Mouse (Mus musculus) forebrain, embryonic 10.5 days (tissue): Measurements from ENCODE around the gene Rnf157. TPM values are rescaled to one million over a fixed set of nuclear protein-coding genes. Genes with fewer than 3 reads are reported as not detected.

Experiments used
- DNase-seq: peaks from one replicate; pipeline ENCODE4 v3.0.0-alpha.2; 2017; ENCODE audit warnings: low spot score; ENCODE audit errors: extremely low spot score
- H3K27ac ChIP-seq: fragments of 300-500 bp; sonication (generic); 2 replicates; pipeline ENCODE4 v1.5.1; 2016; ENCODE audit warnings: mild to moderate bottlenecking
- H3K27me3 ChIP-seq: fragments of 300-500 bp; sonication (generic); 2 replicates; pipeline ENCODE4 v1.6.1; 2016; ENCODE audit warnings: mild to moderate bottlenecking; ENCODE audit not compliant: poor library complexity, severe bottlenecking
- H3K36me3 ChIP-seq: fragments of 300-500 bp; sonication (generic); replicated peaks from 2 replicates; pipeline ENCODE4 v1.6.1; 2016; ENCODE audit warnings: mild to moderate bottlenecking, moderate library complexity
- H3K4me1 ChIP-seq: fragments of 300-500 bp; sonication (generic); 2 replicates; pipeline ENCODE4 v1.6.1; 2016
- H3K4me3 ChIP-seq: fragments of 300-500 bp; sonication (generic); 2 replicates; pipeline ENCODE4 v1.5.1; 2016; ENCODE audit warnings: mild to moderate bottlenecking, moderate library complexity
- H3K9me3 ChIP-seq: fragments of 300-500 bp; sonication (generic); 2 replicates; pipeline ENCODE4 v1.6.1; 2016; ENCODE audit warnings: mild to moderate bottlenecking, moderate library complexity
- WGBS: fragments of 180-500 bp; shearing (Covaris S2); methylation state at CpG from one replicate; pipeline ENCODE4 v1.1.7; 2016; 5-methylcytosine and 5-hydroxymethylcytosine counted together
- polyA plus RNA-seq: library from polyadenylated mRNA; unstranded; fragments of >200 nt; fragmentation: Nextera tagmentation; extraction: Ambion mirVana; gene quantifications from 2 replicates; pipeline ENCODE4 v1.2.1, GENCODE M21; 2016

The Rnf157 gene
- polyA plus RNA-seq, 1 experiment from 2014 or later = 5.7 TPM

DNA sequence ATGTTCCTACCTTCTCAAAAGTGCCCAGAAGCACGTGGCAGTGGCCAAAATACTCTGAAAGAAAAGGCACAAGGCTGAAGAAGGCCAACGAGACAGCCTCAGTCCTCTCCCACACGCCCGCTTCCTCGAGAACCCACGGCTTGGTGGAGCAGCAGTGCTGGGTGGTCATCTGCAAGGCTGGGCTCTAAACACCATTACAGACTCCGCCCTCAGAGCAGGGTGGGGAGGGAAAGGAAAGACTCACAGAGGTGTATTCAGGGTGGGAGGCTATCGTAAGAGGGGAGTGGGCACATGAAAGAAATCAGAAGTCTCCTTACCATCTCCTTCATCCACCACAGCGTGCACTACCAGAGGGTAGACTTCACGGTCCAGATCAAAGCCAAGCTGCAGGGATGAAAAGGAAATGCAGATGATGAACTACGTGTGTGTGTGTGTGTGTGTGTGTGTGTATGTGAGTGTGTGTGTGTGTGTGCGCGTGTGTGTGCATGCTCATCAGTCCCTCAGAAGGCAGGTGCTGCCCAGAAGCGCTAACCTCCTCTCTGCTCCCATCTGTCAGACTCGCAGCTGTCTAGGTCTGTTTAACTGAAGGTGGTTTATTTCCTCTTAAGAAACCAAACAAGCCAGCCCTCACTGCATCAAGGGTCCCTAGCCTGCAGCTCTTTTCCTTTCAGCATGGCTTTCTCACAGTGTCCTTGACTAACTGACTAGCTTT is 53.8 kb downstream of the Rnf157 start:
- 83% methylated on average over 15 of the region's 15 CpGs for WGBS
- no peaks in the 10 kb centered on the region; the same call in 1 of the 2 replicates for H3K9me3 ChIP-seq
- peaks cover 8% of the 10 kb centered on the region; the same call in 1 of the 2 replicates for H3K27me3 ChIP-seq
- H3K4me3 ChIP-seq = no peak overlapping the region
- DNase-seq = no peak
- peaks cover 17% of the 10 kb centered on the region for H3K4me1 ChIP-seq
- no peak overlapping the region for H3K27ac ChIP-seq
- H3K36me3 ChIP-seq = peaks cover 39% of the 10 kb centered on the region

DNA sequence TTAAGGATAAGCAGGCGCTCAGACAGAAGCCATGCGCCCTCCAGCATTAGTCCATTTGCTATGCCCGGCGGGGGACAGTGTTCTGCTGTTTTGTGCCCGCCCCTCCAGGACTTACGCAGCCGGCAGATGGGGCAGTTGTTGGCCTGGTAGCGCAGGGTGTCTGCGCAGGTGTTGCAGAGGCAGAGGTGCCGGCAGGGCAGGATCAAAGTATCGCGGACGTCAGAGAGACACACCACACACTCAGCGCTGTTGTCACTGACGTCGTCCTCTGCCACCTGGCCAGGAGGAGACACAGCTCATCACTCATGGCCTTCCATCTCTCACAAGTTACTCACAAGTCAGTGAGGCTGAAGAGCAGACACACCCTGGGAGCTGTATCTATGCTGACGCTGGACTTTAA is 58.3 kb downstream of the Rnf157 start:
- Histone ChIP-seq H3K27me3 (peaks cover 8% of the 10 kb centered on the region; the same call in 1 of the 2 replicates), H3K36me3 (peaks cover 36% of the 10 kb centered on the region), H3K9me3 (no peaks in the 10 kb centered on the region; the same call in 1 of the 2 replicates), H3K27ac (no peak overlapping the region), H3K4me1 (peaks cover 14% of the 10 kb centered on the region), H3K4me3 (no peak overlapping the region)
- 32% methylated on average over 17 of the region's 17 CpGs for WGBS
- DNase-seq = no peak

DNA sequence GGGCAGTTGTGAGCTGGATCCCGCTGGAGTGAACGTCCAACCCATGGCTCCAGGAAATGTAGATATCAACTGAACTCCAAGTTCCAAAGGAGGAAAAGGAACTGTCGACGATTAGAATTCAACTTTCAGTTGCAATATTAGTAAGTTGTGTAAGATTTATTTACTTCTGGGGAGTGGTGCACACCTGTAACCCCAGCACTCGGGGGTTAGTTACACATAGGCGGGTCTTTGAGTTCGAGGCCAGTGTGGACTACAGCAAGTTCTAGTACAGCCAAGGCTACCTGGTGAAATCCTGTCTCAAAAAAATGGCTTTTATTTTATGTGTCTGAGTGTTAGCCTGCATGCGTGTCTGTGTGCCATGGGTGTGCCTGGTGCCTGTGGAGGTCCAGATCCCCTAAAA is 59.3 kb downstream of the Rnf157 start:
- Histone ChIP-seq H3K27ac (no peak overlapping the region), H3K4me1 (peaks cover 9% of the 10 kb centered on the region), H3K36me3 (peaks cover 28% of the 10 kb centered on the region), H3K9me3 (no peaks in the 10 kb centered on the region; the same call in 1 of the 2 replicates), H3K27me3 (peaks cover 8% of the 10 kb centered on the region; the same call in 1 of the 2 replicates), H3K4me3 (no peak overlapping the region)
- WGBS = 95% methylated on average over 8 of the region's 8 CpGs
- DNase-seq = no peak

DNA sequence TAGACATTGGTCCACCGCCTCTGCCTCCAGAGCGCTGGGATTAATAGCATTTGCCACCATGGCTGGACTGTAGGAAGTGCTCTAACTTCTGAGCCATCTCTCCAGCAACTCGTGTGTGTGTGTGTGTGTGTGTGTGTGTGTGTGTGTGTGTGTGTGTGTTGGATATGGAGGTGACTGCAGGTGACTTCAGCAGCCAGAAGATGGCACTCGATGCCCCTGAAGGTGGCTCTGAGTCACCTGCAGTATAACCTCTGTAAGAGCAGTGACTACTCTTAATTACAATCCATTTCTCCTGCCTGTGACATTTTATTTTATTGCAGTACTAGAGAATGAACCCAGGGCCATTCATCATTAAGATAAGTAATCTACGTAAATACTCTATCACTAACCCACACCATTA is 61.5 kb downstream of the Rnf157 start:
- Histone ChIP-seq H3K4me3 (no peak overlapping the region), H3K27me3 (peaks cover 8% of the 10 kb centered on the region; the same call in 1 of the 2 replicates), H3K4me1 (peaks cover 11% of the 10 kb centered on the region; the same call in 1 of the 2 replicates), H3K36me3 (peaks cover 38% of the 10 kb centered on the region), H3K27ac (no peak overlapping the region), H3K9me3 (no peaks in the 10 kb centered on the region; the same call in 1 of the 2 replicates)
- DNase-seq = no peak
- 90% methylated on average over 5 of the region's 5 CpGs for WGBS

DNA sequence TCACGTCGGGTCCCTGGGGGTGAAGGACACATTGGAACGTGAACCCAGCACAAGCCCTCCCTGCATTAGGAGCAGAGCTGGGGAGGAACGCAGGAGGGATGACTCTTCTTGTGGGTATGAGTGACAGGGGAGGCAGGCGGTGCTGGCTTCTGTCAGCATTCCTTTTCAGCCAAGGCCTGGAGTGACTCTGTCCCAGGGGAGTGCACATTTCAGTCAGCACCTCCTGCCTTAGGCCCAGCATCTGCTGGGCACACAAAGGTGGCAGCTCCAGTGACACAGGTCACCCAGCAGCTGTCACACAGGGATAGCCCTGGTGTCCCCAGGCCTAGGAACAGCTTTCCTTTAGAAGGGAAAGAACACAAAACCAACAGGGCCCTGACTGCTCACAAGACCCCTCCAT is 64.9 kb downstream of the Rnf157 start:
- WGBS = 79% methylated on average over 5 of the region's 5 CpGs
- 0 out of 2 replicates have a peak, but pooled peaks cover 4% of the 10 kb centered on the region for H3K4me1 ChIP-seq
- no peaks in the 10 kb centered on the region for H3K27me3 ChIP-seq
- H3K9me3 ChIP-seq = no peaks in the 10 kb centered on the region
- no peak overlapping the region for H3K27ac ChIP-seq
- H3K4me3 ChIP-seq = no peak overlapping the region
- peaks cover 34% of the 10 kb centered on the region for H3K36me3 ChIP-seq
- DNase-seq = no peak

DNA sequence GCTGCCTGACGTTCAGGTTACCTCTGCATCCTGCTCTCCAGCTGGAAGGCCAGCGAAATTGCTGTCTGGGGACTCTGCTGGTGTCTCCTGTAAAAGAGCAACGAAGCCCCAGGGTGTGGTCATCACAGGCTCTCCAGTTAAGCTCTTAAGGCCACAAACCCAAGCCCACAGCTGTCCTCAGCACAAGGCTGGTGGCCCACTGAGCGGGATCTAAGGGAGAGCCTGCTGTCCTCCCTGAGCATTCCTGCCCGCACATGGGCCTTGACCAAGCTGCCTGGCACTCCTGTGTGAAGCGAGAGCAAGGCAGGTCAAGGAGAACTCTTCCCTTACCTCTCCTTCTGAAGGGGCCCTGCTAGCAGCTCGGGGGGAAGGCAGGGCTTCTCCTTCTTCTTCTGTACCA is 65.8 kb downstream of the Rnf157 start:
- Histone ChIP-seq H3K27ac (0 out of 2 replicates have a peak overlapping the region, but pooled peaks have one; percentile 2), H3K36me3 (peaks cover 35% of the 10 kb centered on the region), H3K9me3 (no peaks in the 10 kb centered on the region), H3K4me3 (no peak overlapping the region), H3K4me1 (0 out of 2 replicates have a peak, but pooled peaks cover 4% of the 10 kb centered on the region), H3K27me3 (no peaks in the 10 kb centered on the region)
- 79% methylated on average over 7 of the region's 7 CpGs for WGBS
- no peak for DNase-seq

DNA sequence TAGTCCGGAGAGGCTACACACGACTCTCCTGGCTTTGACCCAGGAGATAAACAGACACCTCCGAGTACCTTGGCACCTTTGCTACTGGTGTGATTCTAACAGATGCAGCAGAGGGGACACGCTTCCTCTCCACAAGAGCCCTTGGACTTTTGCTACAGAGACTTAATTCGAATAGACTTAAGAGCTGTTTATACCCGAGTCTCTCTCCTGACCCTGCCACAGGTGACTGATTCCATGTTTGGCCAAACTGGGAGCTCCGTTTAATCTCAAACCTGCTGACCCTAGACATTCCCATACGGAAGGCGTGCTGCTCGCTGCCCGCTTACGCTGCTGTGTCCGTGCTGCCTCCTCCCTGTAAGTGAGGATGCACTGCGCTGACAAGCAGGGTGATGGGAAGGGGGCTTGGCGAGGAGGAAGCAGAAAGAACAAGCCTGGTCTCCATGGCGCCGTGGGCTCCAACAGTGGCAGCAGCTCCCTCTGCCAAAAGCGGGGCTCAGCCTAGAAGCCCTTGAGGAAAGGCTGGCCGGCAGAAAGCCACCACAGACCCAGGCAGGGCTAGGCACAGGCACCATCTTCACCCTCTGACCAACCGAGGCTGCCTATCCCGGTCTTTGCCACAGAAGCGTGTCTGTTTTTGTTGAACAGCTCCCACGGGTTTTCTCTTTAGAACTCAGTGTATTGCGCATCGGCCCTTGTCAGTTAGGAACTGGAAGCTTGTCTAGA is 70.6 kb downstream of the Rnf157 start:
- peaks cover 28% of the 10 kb centered on the region for H3K36me3 ChIP-seq
- no peak for DNase-seq
- no peak overlapping the region for H3K4me3 ChIP-seq
- peak overlapping the region; percentile 51; the same call in 1 of the 2 replicates for H3K27ac ChIP-seq
- peaks cover 9% of the 10 kb centered on the region for H3K4me1 ChIP-seq
- WGBS = 76% methylated on average over 25 of the region's 25 CpGs
- H3K27me3 ChIP-seq = peaks cover 17% of the 10 kb centered on the region
- H3K9me3 ChIP-seq = no peaks in the 10 kb centered on the region

DNA sequence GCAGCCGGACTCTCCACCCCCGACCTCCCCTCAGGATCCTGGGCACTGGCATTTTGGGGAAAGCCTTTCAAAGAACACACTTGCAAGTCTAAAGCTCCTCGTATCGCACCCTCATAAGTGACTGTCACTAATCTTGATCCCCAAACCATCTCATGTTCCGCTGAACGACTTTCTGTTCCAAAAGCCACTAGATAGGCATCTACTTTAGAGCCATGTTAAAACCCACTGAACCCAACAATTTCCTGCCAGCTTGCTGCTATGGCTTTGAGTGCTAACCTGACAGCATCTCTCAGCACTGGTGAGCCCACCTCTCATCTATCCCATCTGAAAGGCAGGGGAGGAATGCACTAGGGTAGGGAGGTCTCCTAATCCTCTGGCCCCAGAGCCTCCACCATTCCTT is 75.3 kb downstream of the Rnf157 start:
- Histone ChIP-seq H3K36me3 (peaks cover 4% of the 10 kb centered on the region; the same call in 1 of the 2 replicates), H3K27me3 (peaks cover 61% of the 10 kb centered on the region), H3K4me3 (no peak overlapping the region), H3K27ac (peak overlapping the region; percentile 13; the same call in 1 of the 2 replicates), H3K9me3 (no peaks in the 10 kb centered on the region), H3K4me1 (peaks cover 52% of the 10 kb centered on the region)
- no peak for DNase-seq
- 86% methylated on average over 6 of the region's 6 CpGs for WGBS

DNA sequence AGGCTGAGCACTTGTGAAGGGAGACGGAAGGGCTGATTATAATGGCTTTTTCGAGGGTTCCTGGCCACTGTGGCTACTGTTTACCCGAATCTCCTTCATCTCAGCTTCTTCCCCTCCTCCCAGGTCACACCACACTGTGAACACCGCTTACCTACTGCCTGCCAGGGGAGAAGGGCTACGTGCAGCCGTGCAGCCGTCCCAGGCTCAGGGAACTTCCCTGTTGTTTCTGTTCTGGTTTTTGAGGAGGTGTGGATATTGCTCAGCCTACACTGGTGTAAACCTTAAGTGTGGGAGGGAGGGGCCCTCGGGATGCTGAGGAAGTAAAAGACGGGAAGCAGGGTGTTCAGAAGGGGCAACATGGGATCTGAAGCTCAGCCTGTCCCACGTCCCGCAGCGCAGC is 75.8 kb downstream of the Rnf157 start:
- Histone ChIP-seq H3K27ac (peak overlapping the region; percentile 13; the same call in 1 of the 2 replicates), H3K27me3 (peaks cover 66% of the 10 kb centered on the region), H3K4me1 (peaks cover 57% of the 10 kb centered on the region), H3K36me3 (peaks cover 4% of the 10 kb centered on the region; the same call in 1 of the 2 replicates), H3K4me3 (no peak overlapping the region), H3K9me3 (no peaks in the 10 kb centered on the region)
- WGBS = 75% methylated on average over 12 of the region's 12 CpGs
- DNase-seq = no peak

DNA sequence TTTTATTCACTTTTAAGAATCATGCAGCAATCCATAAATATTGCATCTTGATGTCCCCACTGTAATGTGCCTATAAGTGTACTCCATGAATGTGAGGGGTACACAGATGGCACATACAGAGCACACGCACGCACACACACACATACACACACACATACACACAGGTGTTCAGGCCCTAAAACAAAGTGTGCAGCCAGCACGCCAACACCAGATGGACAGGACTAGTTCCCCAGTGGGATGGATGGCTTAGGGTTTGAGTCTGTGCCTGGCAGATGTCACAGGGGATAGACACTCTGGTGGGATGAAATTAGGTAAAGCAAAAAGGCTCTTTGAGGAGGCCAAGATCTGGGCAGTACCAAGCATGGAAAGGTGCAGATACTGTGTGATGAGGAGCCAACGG is 76.4 kb downstream of the Rnf157 start:
- no peak for DNase-seq
- Histone ChIP-seq H3K36me3 (peaks cover 4% of the 10 kb centered on the region; the same call in 1 of the 2 replicates), H3K9me3 (no peaks in the 10 kb centered on the region), H3K27me3 (peaks cover 72% of the 10 kb centered on the region), H3K4me3 (peak overlapping the region; percentile 75), H3K27ac (0 out of 2 replicates have a peak overlapping the region, but pooled peaks have one; percentile 92), H3K4me1 (peaks cover 63% of the 10 kb centered on the region)
- 90% methylated on average over 4 of the region's 4 CpGs for WGBS

DNA sequence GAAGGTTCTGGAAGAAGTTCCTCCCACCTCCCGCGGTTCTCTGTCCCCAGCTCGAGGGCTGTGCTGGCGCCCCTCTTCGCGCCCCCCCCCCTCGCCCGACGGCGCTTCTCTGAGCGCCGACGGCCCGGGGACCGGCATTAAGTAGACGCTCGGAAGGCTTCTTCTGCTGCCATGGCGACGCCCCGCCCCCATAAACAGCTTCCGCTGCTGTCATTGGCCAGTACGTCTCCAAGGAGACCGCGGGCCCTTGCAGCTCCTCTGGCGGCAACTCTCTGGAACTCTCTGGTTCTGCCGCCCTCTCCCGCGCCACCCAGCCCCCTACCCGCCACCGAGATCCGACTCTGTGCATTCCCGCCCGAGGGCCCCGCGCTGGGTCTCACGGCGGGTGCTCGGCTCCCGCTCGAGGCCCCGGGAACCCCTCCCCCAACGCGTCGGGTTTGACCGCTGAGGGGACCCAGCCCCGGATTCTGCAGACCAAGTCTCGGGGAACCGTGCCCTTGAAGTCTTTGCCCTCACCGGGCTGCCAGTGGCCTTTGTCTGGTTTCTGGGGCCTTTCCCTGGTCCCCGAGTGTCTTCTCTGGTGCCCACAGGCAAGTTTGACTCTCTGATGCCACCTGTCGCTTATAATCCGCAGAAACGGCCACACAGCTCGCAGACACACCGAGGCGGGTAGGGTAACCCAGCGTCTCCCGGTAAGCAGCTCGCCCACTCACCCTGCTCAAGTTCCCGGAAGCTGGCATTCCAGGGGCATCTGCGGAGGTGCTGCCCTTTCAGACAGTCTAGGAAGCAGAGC is 77.4 kb downstream of the Rnf157 start, which contains the start of gene Foxj1:
TSS of gene Foxj1 (minus strand) at position 156 of the 793 bp plus-strand sequence.
- peaks cover 81% of the 10 kb centered on the region for H3K27me3 ChIP-seq
- H3K27ac ChIP-seq = peak within 1 kb of the TSS; percentile 92
- WGBS = under 1% methylated on average over 61 of the region's 61 CpGs
- no peaks in the 10 kb centered on the region for H3K9me3 ChIP-seq
- DNase-seq = peak; percentile 98
- H3K4me3 ChIP-seq = peak within 1 kb of the TSS; percentile 75
- peaks cover 4% of the 10 kb centered on the region; the same call in 1 of the 2 replicates for H3K36me3 ChIP-seq
- peaks cover 73% of the 10 kb centered on the region for H3K4me1 ChIP-seq

DNA sequence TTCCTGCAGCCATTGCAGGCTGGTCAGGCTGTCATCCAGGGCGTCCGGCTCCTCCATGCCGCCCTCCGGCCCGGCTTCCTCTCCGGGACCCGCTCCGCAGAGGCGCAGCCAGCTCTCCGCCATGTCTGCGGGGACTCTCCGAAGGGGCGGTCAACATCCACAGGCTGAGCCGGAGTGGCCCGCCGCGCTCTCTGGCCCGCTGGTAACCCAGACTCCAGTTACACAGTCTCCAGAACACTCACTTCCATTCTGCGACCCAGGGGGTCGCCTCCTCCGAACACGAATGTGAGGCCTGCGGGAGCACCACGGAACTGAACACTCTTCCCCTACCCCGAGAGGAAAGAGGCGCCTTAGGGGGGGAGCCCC is 78.4 kb downstream of the Rnf157 start:
- Histone ChIP-seq H3K27me3 (peaks cover 81% of the 10 kb centered on the region), H3K4me1 (peaks cover 83% of the 10 kb centered on the region), H3K36me3 (peaks cover 4% of the 10 kb centered on the region; the same call in 1 of the 2 replicates), H3K9me3 (no peaks in the 10 kb centered on the region), H3K27ac (0 out of 2 replicates have a peak overlapping the region, but pooled peaks have one; percentile 92), H3K4me3 (peak overlapping the region; percentile 75)
- DNase-seq = no peak
- 7% methylated on average over 26 of the region's 26 CpGs for WGBS
